Mouse (Mus musculus) intestine, embryonic 16.5 days (tissue): ENCODE measurements around the gene Rnf185. TPM values are rescaled to one million over a fixed set of nuclear protein-coding genes. Genes with fewer than 3 reads are reported as not detected.
A peak's percentile ranks its signal among the peaks of the same experiment; 100 is the strongest.

Experiments
- ATAC-seq: fragments of 200-750 bp; cut with Nextera tagmentation; 2 replicates; pipeline ENCODE4 v1.8.0; 2017; ENCODE audit warnings: moderate TSS enrichment, moderate library complexity
- H3K27ac ChIP-seq: fragments of 300-500 bp; sonication (generic); 2 replicates; pipeline ENCODE4 v1.5.1; 2014; ENCODE audit warnings: mild to moderate bottlenecking, low read length
- H3K27me3 ChIP-seq: fragments of 300-500 bp; sonication (generic); replicated peaks from 2 replicates; pipeline ENCODE4 v1.6.1; 2014; ENCODE audit warnings: low read length, control low read depth, mixed read lengths; ENCODE audit not compliant: control insufficient read depth, insufficient read depth
- H3K36me3 ChIP-seq: fragments of 300-500 bp; sonication (generic); 2 replicates; pipeline ENCODE4 v1.6.1; 2014; ENCODE audit warnings: low read length, control low read depth; ENCODE audit not compliant: control insufficient read depth, insufficient read depth
- H3K4me1 ChIP-seq: fragments of 300-500 bp; sonication (generic); 2 replicates; pipeline ENCODE4 v1.6.1; 2014; ENCODE audit warnings: low read length, control low read depth, mixed read lengths; ENCODE audit not compliant: control insufficient read depth, insufficient read depth
- H3K4me2 ChIP-seq: fragments of 300-500 bp; sonication (generic); 2 replicates; pipeline ENCODE4 v1.6.1; 2014; ENCODE audit warnings: low read depth, low read length, control low read depth
- H3K4me3 ChIP-seq: fragments of 300-500 bp; sonication (generic); 2 replicates; pipeline ENCODE4 v1.5.1; 2014; ENCODE audit warnings: mild to moderate bottlenecking, low read length
- H3K9ac ChIP-seq: fragments of 300-500 bp; sonication (generic); 2 replicates; pipeline ENCODE4 v1.6.1; 2014; ENCODE audit warnings: low read depth, low read length
- H3K9me3 ChIP-seq: fragments of 300-500 bp; sonication (generic); 2 replicates; pipeline ENCODE4 v1.6.1; 2016; ENCODE audit warnings: low read length, control low read depth; ENCODE audit not compliant: control insufficient read depth
- WGBS: fragments of 180-500 bp; shearing (Covaris S2); extraction: QIAGEN DNeasy Blood & Tissue Kit; methylation state at CpG from one replicate; pipeline ENCODE4 v1.1.7; 2014; 5-methylcytosine and 5-hydroxymethylcytosine counted together
- polyA plus RNA-seq: library from polyadenylated mRNA; unstranded; fragments of >200 nt; fragmentation: Nextera tagmentation; extraction: Ambion mirVana; gene quantifications from 2 replicates; pipeline ENCODE4 v1.2.1, GENCODE M21; 2015

The Rnf185 gene
- polyA plus RNA-seq, 1 experiment from 2014 or later: 34.1 TPM

GRCm38 (mm10) chr11:3433809-3434208 lies 18.4 kb downstream of the Rnf185 start:
- Histone ChIP-seq H3K4me1 (no peaks in the 10 kb centered on the region), H3K4me3 (no peak overlapping the region), H3K27me3 (no peaks in the 10 kb centered on the region), H3K9me3 (no peaks in the 10 kb centered on the region), H3K27ac (no peak overlapping the region), H3K9ac (no peak overlapping the region), H3K4me2 (no peak overlapping the region), H3K36me3 (no peaks in the 10 kb centered on the region)
- ATAC-seq: no peak
- WGBS: 79% methylated on average over 4 of the region's 4 CpGs

- WGBS: 89% methylated on average over 6 of the region's 6 CpGs
- no peaks in the 10 kb centered on the region for H3K4me1 ChIP-seq
- no peak for ATAC-seq
Measured at GRCm38 (mm10) chr11:3431976-3432603, 20.1 kb downstream of the Rnf185 start.

GRCm38 (mm10) chr11:3431515-3431914 lies 20.6 kb downstream of the Rnf185 start:
- no peak overlapping the region for H3K4me3 ChIP-seq
- H3K36me3 ChIP-seq: peaks cover under 1% of the 10 kb centered on the region; the same call in 1 of the 2 replicates
- no peaks in the 10 kb centered on the region for H3K27me3 ChIP-seq
- no peaks in the 10 kb centered on the region for H3K9me3 ChIP-seq
- no peak for ATAC-seq
- 88% methylated on average over 3 of the region's 3 CpGs for WGBS
- H3K4me2 ChIP-seq: no peak overlapping the region
- no peak overlapping the region for H3K27ac ChIP-seq
- H3K9ac ChIP-seq: no peak overlapping the region
- no peaks in the 10 kb centered on the region for H3K4me1 ChIP-seq

More at GRCm38 (mm10) chr11:3431976-3432603, 20.1 kb downstream of the Rnf185 start:
- H3K4me2 ChIP-seq: no peak overlapping the region
- H3K27me3 ChIP-seq: no peaks in the 10 kb centered on the region
- H3K36me3 ChIP-seq: no peaks in the 10 kb centered on the region
- H3K9me3 ChIP-seq: no peaks in the 10 kb centered on the region
- no peak overlapping the region for H3K27ac ChIP-seq
- no peak overlapping the region for H3K4me3 ChIP-seq
- H3K9ac ChIP-seq: no peak overlapping the region

GRCm38 (mm10) chr11:3428632-3429031 lies 23.5 kb downstream of the Rnf185 start:
- no peaks in the 10 kb centered on the region for H3K4me1 ChIP-seq
- H3K4me2 ChIP-seq: no peak overlapping the region
- WGBS: 83% methylated on average over 7 of the region's 7 CpGs
- no peaks in the 10 kb centered on the region for H3K9me3 ChIP-seq
- H3K4me3 ChIP-seq: no peak overlapping the region
- ATAC-seq: no peak
- no peak overlapping the region for H3K9ac ChIP-seq
- no peak overlapping the region for H3K27ac ChIP-seq
- no peaks in the 10 kb centered on the region for H3K27me3 ChIP-seq
- H3K36me3 ChIP-seq: peaks cover 9% of the 10 kb centered on the region

- Histone ChIP-seq H3K4me3 (no peak overlapping the region), H3K4me1 (no peaks in the 10 kb centered on the region), H3K27me3 (no peaks in the 10 kb centered on the region), H3K36me3 (peaks cover 9% of the 10 kb centered on the region), H3K9me3 (no peaks in the 10 kb centered on the region), H3K27ac (no peak overlapping the region), H3K4me2 (no peak overlapping the region), H3K9ac (no peak overlapping the region)
- no peak for ATAC-seq
- WGBS: 88% methylated on average over 3 of the region's 3 CpGs
Measured at GRCm38 (mm10) chr11:3427697-3428230, 24.4 kb downstream of the Rnf185 start.

GRCm38 (mm10) chr11:3422242-3422641 lies 29.9 kb downstream of the Rnf185 start:
- peaks cover 9% of the 10 kb centered on the region for H3K36me3 ChIP-seq
- no peaks in the 10 kb centered on the region for H3K9me3 ChIP-seq
- no peak for ATAC-seq
- no peaks in the 10 kb centered on the region for H3K4me1 ChIP-seq
- no peak overlapping the region for H3K27ac ChIP-seq
- WGBS: 81% methylated on average over 4 of the region's 4 CpGs
- H3K27me3 ChIP-seq: no peaks in the 10 kb centered on the region
- no peak overlapping the region for H3K4me3 ChIP-seq
- H3K9ac ChIP-seq: no peak overlapping the region
- no peak overlapping the region for H3K4me2 ChIP-seq

GRCm38 (mm10) chr11:3418741-3419140 lies 33.4 kb downstream of the Rnf185 start:
- peaks cover 4% of the 10 kb centered on the region for H3K36me3 ChIP-seq

GRCm38 (mm10) chr11:3417795-3418194 lies 34.4 kb downstream of the Rnf185 start:
- H3K27ac ChIP-seq: no peak overlapping the region
- WGBS: 73% methylated on average over 6 of the region's 6 CpGs
- no peaks in the 10 kb centered on the region for H3K9me3 ChIP-seq
- peaks cover 4% of the 10 kb centered on the region for H3K36me3 ChIP-seq
- no peak overlapping the region for H3K4me2 ChIP-seq
- H3K9ac ChIP-seq: no peak overlapping the region
- peak; percentile 52 for ATAC-seq
- H3K4me3 ChIP-seq: no peak overlapping the region
- no peaks in the 10 kb centered on the region for H3K27me3 ChIP-seq
- H3K4me1 ChIP-seq: no peaks in the 10 kb centered on the region

More at GRCm38 (mm10) chr11:3418741-3419140, 33.4 kb downstream of the Rnf185 start:
- no peaks in the 10 kb centered on the region for H3K9me3 ChIP-seq
- no peak overlapping the region for H3K4me3 ChIP-seq
- no peaks in the 10 kb centered on the region for H3K27me3 ChIP-seq
- ATAC-seq: no peak
- no peak overlapping the region for H3K9ac ChIP-seq
- H3K4me1 ChIP-seq: no peaks in the 10 kb centered on the region
- 74% methylated on average over 4 of the region's 4 CpGs for WGBS
- H3K4me2 ChIP-seq: no peak overlapping the region
- H3K27ac ChIP-seq: peak overlapping the region; percentile 35; the same call in 1 of the 2 replicates

- WGBS: 88% methylated on average over 3 of the region's 3 CpGs
Measured at GRCm38 (mm10) chr11:3416399-3416798, 35.8 kb downstream of the Rnf185 start.

More at GRCm38 (mm10) chr11:3416399-3416798, 35.8 kb downstream of the Rnf185 start:
- no peaks in the 10 kb centered on the region for H3K4me1 ChIP-seq
- H3K4me2 ChIP-seq: no peak overlapping the region
- H3K27ac ChIP-seq: no peak overlapping the region
- no peak for ATAC-seq
- no peaks in the 10 kb centered on the region for H3K9me3 ChIP-seq
- no peak overlapping the region for H3K4me3 ChIP-seq
- H3K9ac ChIP-seq: no peak overlapping the region
- H3K27me3 ChIP-seq: no peaks in the 10 kb centered on the region
- peaks cover 4% of the 10 kb centered on the region for H3K36me3 ChIP-seq
